Mouse (Mus musculus) megakaryocyte progenitor cell, adult 5-6 weeks (primary cell): ENCODE results near the gene Orm2. TPM values are rescaled to one million over a fixed set of nuclear protein-coding genes. Genes with fewer than 3 reads are reported as not detected.

Source experiments
- ATAC-seq: replicated peaks from 2 replicates; pipeline ENCODE4 v1.8.0; 2016; ENCODE audit warnings: mild to moderate bottlenecking, moderate TSS enrichment, inconsistent platforms; ENCODE audit not compliant: poor library complexity
- total RNA-seq, 2 experiments: library from RNA; stranded (forward) in 1 of 2; stranded (reverse) in 1 of 2; fragments of 157-497, 149-512 nt in 1 of 2; fragments of 200-1000 nt in 1 of 2; gene quantifications; 2 replicates each; pipeline versions ENCODE4 v1.2.3 to v1.2.4; 2015 to 2017

The Orm2 gene
- total RNA-seq (2015): not detected in 2 replicates
- total RNA-seq (2017): not detected in 2 replicates

DNA sequence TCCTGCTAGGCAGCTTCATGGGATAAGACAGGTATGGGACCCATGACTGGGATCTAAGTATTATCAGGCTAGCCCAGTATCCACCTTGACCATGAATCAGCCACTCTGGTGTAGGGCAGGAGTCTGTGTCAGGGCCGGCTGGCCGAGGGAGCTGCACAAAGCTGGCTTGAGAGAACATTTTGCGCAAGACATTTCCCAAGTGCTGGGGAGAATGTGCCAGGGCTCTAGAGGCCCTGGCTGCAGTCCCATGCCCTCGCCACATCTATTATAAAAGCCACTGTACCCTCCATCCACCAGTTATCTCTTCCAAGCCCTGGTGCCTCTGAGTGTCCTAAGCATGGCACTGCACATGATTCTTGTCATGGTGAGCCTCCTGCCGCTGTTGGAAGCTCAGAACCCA, at the start of gene Orm2:
TSS of gene Orm2 (plus strand) at position 300 of the 400 bp plus-strand sequence.
- ATAC-seq: peak; percentile 15; the same call in 1 of the 2 replicates

DNA sequence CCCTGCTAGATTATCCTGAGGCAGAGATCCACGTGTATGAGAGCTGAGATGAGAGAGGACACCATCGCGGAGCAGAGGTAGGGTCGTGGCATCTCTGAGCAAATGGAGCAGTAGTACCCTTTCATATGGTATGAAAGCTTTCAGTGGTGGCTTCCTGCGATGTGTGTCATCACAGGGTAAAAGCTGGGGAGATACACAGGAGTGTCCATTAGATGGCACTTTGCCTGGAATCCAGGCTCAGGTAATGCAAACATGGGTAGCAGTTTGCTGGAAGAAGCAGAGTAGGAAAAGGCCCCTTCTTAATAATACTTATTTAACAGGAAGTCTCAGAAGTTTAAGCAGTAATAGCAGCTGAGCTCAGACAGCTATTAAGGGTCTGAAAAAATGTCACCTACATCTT, 48.2 kb upstream of the Orm2 start:
- no peak for ATAC-seq

DNA sequence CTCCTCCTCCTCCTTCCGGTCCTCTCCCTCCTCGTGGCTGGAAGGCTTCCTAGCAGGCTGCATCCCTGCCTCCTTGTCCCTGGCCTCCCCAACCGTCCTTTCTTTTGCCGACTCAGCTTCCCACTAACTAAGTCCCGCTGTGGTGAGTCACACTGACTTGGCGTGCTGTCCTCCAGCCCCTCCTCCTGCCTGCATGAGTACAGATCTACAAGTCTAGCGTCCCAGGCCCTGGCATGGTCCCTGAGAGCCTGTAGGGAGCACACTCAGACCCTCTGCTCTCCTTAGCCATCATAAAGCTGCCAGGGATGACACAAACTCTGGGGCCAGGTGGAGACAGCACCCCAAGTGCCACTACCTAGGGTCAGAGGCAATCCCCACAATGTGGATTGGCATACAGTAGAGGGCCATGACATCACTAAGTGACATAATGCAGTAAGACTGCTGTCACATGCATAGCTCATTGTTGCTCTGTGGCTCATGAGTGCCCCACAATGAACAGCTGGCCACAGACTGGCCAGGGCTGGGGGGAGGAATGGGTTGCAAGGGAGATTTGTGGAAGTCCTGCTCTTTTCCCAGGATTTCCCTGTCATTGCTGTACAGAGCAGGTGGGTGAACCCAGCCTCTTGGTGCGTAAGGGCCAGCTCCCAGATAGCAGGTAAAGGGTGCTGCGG, 46.0 kb upstream of the Orm2 start:
- no peak for ATAC-seq

DNA sequence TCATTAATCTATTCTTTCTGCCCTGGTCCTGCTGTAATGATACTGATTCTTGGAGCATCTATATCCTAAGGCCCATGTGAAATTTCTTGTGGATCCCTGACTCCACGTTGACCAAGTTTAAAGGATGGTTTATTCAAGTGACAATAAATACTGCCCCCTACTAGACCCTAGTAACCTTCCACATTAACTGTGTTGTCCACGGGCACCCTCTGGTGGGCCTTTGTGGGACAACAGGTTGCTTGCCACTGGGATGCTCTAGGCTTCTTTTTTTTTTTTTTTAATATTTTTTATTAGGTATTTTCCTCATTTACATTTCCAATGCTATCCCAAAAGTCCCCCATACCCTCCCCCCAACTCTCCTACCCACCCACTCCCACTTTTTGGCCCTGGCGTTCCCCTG, 42.7 kb upstream of the Orm2 start:
- peak; percentile 81 for ATAC-seq

DNA sequence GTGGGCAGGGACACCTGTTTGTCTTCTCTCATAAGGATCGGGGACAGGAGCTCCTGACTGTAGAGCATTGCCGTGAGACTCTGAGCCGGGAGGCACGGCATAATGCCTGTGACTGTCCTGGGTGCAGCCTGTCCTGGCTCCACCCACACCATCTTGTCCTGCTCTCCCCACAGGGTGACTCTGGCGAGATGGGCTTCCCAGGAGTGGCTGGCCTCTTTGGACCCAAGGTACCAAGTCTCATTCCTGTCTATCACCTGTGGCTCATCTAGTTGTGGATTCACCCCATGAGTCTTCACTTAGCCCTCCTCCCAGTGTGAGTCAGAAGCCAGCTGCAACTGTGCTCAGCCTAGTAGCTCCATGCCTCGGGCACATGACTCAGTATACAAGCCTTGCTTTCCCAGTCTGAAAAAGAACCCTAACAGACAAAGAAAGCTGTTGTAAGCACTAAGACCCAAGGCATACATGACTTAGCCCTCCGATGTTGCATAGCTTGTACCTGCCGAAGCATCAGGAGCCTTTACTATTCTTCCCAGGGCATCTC, 38.9 kb upstream of the Orm2 start:
- no peak for ATAC-seq

DNA sequence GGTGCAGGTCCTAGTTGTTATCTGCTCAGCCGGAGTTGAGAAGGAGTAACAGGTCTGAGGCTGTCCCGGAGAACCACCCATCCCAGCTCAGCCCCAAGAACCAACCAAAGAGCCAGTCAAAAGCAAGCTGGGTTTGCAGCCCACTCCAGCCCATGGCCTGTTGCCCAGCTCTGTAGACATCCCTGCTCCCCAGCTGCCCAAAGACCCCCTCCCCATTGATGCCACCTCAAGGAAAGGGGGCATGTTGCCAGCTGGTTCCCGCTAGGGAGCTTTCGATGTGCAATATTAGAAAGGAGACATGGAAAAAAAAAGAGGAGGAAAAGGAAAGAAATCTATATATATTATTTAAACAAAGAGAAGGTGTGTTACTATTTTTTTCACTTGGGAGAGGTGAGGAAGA, 28.8 kb upstream of the Orm2 start:
- no peak for ATAC-seq

DNA sequence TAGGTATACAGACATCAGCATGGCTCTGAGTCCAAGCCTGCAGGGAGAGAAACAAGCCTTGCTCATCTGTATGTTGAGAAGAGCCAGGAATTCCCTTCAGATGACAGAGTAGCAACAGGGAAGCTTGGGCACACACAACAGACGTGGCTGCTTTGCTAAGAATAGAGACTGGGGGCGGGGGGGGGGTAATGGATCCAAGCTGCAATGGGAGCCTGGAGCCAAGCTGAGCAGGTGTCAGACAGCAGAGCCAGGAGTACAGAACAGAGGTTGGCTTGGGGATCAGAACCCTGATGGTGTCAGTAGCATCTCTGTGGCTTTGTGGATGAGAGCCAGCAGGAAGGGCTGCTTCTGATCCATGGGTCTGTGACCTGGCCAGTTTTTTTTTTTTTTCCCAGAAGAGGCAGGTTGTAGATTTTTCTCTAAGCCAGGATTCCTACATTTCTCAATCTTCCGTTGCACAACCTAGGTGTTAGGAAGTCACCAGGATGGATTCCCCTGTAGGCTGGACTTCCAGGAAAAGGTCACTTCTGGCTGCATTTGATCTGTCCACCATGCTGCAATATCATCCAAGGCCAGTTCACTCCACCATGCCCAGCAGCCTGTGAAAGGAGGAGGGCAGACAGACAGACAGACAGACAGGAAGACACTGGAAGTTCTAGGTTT, 23.7 kb upstream of the Orm2 start:
- ATAC-seq: no peak

DNA sequence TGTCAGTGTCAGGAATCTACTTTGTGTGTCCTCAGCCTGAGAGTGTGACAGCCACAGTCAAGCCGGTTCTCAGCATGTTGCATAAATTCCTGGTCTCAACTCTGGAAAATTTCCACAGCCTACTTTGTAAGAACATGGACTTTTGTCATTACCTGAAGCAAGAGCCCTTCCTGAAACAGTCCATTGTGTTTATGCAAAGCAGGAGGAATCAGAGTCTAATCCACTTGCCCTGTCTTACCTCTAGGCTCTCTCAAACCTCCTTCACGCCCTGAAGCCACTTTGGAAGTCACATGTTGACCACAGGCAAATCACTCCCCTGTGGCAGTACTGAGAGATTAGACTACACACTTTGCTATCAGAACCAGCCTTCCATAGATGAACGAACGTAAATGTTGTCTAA, 19.8 kb upstream of the Orm2 start:
- ATAC-seq: 0 out of 2 replicates have a peak, but pooled peaks have one; percentile 14

DNA sequence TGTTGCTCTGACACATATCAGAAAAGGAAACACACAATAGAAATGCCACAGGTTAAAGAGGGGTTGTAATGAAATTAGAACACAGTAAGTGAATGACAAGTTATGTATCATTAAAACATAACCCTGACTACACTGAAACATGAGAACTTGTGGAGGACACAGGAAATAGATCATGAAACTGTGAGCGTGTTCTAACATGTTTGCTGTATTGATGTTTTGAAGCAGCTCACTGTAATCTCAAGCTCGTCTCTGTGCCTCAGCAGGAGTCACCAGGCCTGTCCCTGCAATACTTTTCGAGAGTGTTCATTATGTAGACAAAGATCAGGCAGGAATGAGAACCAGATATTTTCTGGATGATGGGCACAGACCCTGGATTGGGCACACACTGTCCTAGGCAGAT, 18.6 kb upstream of the Orm2 start:
- ATAC-seq: no peak

DNA sequence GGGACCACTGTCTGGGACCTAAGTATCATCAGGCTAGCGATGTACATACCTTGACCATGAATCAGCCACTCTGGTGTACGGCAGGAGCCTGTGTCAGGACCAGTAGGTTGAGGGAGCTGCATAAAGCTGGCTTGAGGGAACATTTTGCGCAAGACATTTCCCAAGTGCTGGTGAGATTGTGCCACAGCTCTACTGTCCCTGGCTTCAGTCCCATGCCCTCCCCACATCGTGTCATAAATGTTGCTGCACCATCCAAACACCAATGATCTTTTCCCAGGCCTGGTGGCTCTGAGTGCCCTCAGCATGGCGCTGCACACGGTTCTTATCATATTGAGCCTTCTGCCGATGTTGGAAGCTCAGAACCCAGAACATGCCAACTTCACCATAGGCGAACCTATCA, 18.0 kb upstream of the Orm2 start, which contains the start of gene Orm1:
TSS of gene Orm1 (plus strand) at position 266 of the 400 bp plus-strand sequence.
- ATAC-seq: peak; percentile 86

DNA sequence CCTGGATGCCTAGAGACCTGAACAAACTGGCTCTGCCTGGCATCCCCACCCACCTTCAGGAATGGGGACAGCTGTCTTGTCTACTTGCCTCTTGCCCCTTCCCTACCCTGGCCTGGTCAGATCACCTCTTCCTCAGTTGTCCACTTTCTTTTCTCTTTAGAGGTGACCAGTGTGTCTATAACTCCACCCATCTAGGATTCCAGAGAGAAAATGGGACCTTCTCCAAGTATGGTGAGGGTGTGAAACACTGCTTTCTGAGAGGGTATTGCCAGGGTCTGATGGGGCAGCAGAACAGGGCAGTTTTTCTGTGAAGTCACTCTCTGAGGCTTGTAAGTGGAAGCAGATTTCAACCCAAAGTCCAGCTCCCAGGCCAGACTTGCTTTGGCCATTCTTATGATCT, 17.0 kb upstream of the Orm2 start:
- no peak for ATAC-seq

DNA sequence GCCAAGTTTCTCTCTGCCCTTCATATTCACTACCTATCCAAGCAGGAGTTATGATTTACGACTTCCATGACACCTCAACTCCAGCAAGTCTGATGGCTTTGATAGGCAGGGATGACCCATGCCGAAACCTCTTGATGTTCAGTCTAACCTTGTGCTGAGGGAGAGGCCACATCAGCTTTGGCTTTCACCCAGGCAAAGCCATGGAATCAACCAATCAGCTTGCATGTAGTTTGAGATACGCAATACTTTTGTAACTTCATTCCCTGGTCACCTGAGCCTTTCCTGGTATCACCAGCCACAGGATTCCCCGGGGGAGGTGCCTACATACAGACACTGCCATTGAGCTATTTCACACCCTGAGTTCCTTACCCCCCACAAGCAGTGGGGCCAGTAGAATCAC, 15.6 kb upstream of the Orm2 start:
- ATAC-seq: no peak

DNA sequence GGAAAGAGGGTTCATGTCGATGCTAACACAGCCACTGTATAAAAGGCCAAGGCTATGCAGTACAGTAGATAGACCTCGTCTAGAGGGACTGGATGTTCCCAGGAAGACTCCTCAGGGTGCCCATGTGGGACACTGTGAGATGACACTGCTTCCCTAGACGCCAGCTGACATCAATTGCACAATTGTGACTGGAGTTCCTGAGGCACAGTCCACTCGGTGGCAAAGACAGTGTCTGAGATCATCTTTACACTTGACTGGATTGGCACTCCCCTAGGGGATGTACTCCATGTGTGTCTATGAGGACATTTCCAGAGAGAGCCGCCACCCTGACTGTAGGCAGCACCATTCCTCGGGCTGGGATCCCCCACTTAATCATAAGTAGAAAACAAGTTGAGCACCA, 13.7 kb upstream of the Orm2 start:
- ATAC-seq: no peak

DNA sequence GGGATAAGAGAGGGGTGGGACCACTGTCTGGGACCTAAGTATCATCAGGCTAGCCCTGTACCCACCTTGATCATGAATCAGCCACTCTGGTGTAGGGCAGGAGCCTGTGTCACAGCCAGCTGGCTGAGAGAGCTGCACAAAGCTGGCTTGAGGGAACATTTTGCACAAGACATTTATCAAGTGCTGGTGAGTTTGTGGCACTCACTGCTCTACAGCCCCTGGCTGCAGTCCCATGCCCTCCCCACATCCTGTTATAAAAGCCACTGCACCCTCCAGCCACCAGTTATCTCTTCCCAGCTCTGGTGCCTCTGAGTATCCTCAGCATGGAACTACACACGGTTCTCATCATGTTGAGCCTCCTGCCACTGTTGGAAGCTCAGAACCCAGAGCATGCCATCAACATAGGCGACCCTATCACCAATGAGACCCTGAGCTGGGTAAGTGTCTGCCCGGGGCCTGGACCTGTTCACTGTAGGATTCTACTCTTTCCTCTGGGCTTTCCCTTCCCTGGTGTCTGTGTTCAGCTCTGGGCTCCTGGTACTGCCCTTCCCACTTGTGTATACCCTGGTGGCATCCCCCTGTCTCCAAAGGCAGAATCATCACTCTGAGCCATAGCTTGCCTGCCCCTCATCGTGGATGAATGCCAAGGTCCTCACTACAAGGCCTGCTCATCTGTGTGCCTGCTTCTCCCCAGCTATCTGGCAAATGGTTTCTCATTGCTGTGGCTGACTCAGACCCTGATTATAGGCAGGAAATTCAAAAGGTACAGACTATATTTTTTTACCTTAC, 6.2 kb upstream of the Orm2 start, which contains the start of gene Orm3:
TSS of gene Orm3 (plus strand) at position 286 of the 789 bp plus-strand sequence.
- peak; percentile 63 for ATAC-seq

DNA sequence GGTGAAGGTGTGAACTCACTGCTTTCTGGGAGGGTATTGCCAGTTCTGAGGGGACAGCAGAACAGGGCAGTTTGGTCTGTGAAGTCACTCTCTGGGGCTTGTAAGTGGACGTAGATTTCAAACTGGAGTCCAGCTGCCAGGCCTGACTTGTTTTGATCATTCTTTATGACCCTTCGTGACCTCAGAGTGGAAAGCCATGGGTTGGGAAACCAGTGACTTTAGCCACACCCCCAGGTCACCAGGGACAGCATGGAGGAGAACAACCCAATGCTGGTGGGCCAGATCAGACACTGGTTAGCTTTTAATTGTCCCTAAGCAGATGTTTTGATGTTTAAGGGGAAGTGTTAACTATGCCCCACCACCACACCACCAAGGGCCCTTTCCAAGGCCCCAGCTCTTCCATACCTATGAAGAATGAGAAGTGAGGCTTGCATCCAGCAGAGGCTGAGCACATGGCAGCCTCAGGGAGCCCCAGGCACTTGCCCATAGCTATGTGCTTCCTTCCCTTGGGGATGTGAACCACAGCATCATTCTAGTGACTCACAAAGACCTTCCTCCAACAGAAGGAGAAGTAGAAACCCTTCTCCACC, 5.2 kb upstream of the Orm2 start:
- peak; percentile 52 for ATAC-seq

DNA sequence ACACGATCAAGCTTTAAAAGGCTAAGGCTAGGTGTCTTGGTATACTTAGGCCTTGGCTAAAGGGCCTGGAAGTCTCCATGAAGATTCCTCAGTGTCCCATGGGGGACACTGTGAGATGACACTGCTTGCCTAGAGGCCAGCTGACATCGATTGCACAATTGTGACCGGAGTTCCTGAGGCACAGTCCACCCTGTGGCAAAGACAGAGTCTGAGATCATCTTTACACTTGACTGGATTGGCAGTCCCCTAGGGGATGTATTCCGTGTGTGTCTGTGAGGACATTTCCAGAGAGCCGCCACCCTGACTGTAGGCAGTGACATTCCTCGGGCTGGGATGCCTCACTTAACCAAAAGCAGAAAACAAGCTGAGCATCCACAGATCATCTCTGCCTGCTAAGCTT, 2.4 kb upstream of the Orm2 start:
- ATAC-seq: no peak

DNA sequence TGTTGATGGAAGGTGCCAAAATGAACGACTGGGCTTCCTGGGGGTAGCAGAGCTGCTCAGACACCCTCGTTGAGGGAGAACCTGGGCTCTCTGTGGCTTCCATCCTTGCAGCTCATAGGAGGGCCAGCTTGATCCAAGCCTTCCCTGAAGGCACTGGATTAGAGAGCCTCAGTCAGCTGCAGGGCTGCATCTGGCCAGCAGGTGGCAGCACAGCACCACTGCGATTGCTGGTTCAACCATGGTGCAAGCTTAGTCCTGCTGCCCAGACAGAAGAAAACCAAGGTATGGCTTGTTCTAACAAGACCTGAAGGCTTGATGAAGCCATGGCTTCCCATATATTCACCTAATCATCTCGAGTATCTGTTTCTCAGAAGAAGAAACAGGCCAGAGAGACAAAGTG, 6.3 kb downstream of the Orm2 start:
- ATAC-seq: peak; percentile 82

DNA sequence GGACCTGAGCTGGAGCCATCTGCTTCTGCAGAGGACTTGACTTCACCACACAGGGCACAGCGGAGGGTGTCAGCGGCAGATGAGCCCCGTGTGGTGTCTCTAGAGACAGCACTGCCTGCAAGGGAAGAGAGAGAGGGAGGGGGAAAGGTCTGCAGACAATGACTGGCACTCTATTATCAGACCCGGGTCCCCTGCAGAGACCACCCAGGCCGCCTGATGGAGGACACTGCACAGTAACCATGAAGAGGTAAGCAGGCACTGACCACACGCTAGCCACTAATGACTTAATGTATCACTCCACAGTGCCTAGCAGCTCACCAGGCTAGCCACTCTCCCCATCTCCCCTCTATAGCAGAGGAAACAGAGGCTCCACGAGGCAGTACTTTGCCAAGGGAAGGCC, 8.6 kb downstream of the Orm2 start:
- no peak for ATAC-seq

DNA sequence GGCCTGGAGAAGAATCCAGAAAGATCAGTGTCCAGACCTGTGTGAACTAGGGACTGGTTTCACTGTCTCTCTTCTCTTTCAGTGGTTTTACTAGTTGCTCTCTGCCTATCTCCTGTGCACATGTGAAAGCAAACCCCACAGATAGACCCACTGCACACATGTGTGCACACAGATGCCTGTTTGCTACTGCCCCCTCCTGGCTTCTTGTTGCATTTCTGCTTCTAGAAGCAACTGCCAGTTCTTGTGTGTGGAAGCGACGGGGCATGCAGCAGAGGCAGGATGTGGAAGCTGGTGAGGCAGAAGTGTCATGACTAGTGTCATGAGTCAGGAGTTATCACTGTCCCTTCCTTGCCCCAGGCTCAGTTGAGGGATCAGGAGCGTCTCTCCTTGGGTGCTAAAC, 9.6 kb downstream of the Orm2 start:
- peak; percentile 63 for ATAC-seq

DNA sequence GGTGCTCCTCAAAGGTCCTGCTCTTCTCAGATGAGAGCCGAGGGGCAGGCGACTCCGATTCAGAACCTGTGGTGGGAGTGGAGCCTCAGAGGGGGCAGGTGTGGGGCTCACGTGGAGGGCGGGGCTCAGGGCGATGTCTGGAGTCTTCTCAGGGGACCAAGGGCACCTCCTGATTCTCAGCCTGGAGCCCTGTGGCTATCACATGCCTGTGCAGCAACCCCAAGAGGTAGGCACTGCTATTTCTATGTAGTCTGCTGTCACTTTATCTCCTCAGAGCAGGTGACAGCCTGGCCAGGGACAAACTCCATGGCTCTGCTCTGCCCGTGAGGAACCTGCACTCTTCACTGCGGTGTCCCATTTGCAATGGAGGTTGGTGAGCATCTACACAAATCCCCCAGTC, 11.2 kb downstream of the Orm2 start:
- ATAC-seq: peak; percentile 21

DNA sequence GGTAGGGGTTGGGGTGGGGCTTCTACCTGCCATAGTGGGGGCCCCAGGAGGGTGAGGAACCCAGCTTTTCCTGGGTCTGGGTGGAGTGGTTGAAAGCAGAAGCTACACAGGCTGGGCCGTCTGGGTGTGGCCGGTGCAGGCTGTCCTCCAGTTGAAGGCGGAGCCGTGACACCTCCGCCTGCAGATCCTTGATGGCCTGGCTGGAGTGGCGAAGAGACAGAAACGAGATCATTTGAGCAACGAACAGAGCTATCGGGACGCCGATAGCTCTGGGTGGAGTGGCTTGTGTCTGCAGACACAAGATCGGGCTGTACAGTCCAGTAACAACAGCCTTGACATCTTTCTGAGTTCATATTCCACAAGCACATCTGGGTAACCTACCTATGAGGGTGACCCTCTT, 12.1 kb downstream of the Orm2 start:
- peak; percentile 69 for ATAC-seq
